Mouse (Mus musculus) layer of hippocampus, postnatal 36 days (tissue): Measurements from ENCODE around the gene Vps13c. TPM values are rescaled to one million over a fixed set of nuclear protein-coding genes. Genes with fewer than 3 reads are reported as not detected.

Experiments
- DNase-seq, 2 experiments: peaks; one replicate each; pipeline ENCODE4 v3.0.0; 2022
- total RNA-seq, 2 experiments: library from RNA; stranded (reverse); gene quantifications; 2 replicates each; pipeline ENCODE4 v1.2.3; 2021

Gene Vps13c
- total RNA-seq, 2 experiments from 2014 or later, result 107 to 123 TPM

DNA sequence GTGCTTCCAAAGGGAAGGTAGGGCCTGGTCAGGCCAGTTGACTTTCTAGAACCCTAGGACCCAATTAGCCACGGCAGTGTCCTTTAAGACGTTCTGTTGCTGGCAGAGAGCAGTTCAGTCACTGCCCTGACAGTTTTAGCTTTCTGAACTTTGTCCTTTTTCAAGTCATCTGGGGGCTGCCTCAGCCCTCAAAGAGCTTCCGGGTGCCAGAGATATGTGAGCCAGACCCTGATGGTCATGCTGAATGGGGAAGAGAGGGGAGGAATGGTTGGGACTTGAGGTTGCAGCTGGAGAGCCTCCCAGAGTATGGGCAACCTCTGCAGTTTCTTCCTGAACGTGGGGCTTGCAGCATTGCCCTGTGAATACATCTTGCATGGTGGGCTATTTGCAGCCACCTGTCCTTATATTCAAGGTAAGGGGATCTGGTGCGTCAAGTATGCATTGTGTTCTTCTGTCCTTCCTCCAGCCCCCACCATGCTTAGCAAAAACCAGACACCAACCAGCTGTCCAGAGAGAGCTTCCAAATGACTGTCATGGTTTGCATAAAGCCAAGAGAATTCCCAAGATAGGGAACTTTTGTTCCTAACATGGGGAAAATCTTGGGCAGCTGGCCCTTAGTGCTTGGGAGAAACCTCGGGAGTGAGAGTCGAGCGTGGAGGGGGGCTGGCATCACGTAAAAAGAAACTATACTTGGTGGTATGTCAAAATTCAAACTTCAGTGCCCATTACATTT lies 182.3 kb downstream of the Vps13c start:
- no peak for DNase-seq

DNA sequence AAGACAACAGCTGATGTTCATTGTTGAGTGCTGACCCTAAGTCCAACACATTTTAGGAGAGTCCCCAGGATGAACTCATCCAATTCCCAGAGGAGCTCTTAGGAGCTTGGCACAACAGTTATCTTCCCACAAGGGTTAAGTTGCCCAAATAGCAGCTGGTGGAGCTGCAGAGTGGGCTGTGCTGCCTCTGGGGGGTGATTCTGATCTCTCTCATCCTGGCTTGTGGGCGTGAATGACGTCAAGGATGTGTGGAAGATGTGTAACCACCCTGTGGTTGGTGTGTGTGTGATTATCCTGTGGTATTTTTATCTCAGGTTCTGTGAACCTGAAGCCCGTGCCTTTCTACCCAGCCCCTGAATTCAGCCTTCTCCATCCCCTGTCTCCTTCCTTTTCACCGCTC lies 188.4 kb downstream of the Vps13c start:
- no peak for DNase-seq

DNA sequence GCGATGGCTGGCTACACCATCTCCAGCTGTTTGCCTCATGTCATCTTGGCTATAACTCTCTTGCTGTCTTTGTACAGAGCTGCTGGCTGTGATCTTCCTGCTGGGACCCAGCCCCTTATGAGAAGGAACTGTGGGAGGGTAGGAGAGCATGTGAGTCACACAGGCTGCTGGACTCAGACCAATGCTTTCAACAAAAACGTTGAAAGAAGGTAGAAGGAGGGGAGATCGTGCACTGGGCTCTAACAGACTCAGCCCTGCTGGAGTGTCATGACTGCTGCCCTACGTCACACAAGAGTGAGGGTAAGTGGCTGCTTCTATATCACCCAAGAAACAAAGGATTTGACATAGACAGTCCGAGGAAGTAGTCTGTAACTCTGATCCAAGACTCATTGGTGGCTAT lies 193.6 kb downstream of the Vps13c start:
- DNase-seq, result no peak

Other genes starting within 250 kb of the Vps13c start
- gene C2cd4b, start 81.0 kb upstream of the Vps13c start, total RNA-seq, result 1 to 10 TPM; 5.5 to 8.1 TPM
- 1 to 10 TPM; 2.3 to 3.3 TPM for gene C2cd4a, start 8.1 kb upstream of the Vps13c start, total RNA-seq